Mouse (Mus musculus) testis, adult 2 months (tissue): ENCODE data around the gene Pip5k1c. TPM values are rescaled to one million over a fixed set of nuclear protein-coding genes. Genes with fewer than 3 reads are reported as not detected.

ENCODE experiments used
- H3K27ac ChIP-seq: fragments of 200-500 bp; 2 replicates; pipeline ENCODE4 v1.5.1; 2012; ENCODE audit warnings: low read depth, low read length; ENCODE audit not compliant: control insufficient read depth, insufficient read depth
- H3K27me3 ChIP-seq: fragments of 200-500 bp; 2 replicates; pipeline ENCODE4 v1.6.1; 2012; ENCODE audit warnings: mild to moderate bottlenecking, low read length, moderate library complexity; ENCODE audit not compliant: control insufficient read depth, insufficient read depth
- H3K36me3 ChIP-seq: fragments of 200-500 bp; 2 replicates; pipeline ENCODE4 v1.6.1; 2012; ENCODE audit warnings: mild to moderate bottlenecking, low read length; ENCODE audit not compliant: control insufficient read depth, insufficient read depth
- H3K4me1 ChIP-seq: fragments of 200-500 bp; 2 replicates; pipeline ENCODE4 v1.6.1; 2012; ENCODE audit warnings: low read length; ENCODE audit not compliant: control insufficient read depth, insufficient read depth
- H3K4me3 ChIP-seq: fragments of 200-500 bp; 2 replicates; pipeline ENCODE4 v1.5.1; 2012; ENCODE audit warnings: low read depth, mild to moderate bottlenecking, low read length, moderate library complexity, mixed read lengths; ENCODE audit not compliant: control insufficient read depth
- CTCF ChIP-seq: fragments of 200-500 bp; IDR thresholded peaks from 2 replicates; pipeline ENCODE4 v1.5.1; 2012; ENCODE audit warnings: low read depth, mild to moderate bottlenecking, inconsistent platforms, low read length, moderate library complexity; ENCODE audit not compliant: control insufficient read depth, insufficient read depth, insufficient replicate concordance
- POLR2A ChIP-seq: fragments of 200-500 bp; IDR thresholded peaks from 2 replicates; pipeline ENCODE4 v1.6.1; 2012; ENCODE audit warnings: low read depth, mild to moderate bottlenecking, inconsistent platforms, low read length, moderate library complexity; ENCODE audit not compliant: control insufficient read depth
- polyA plus RNA-seq: library from polyadenylated mRNA; depleted of rRNA; stranded (reverse); fragments of >200 nt; gene quantifications from 2 replicates; pipeline ENCODE4 v1.2.3, GENCODE M21; 2012

Pip5k1c gene
- polyA plus RNA-seq, 1 experiment = 10.1 TPM

GRCm38 (mm10) chr10:81285694-81286450 lies 6.9 kb upstream of the Pip5k1c start:
- peaks cover 24% of the 10 kb centered on the region for H3K4me1 ChIP-seq
- peak overlapping the region; percentile 69 for H3K4me3 ChIP-seq
- TF ChIP-seq CTCF (no peak), POLR2A (no peak)
- H3K27me3 ChIP-seq = no peaks in the 10 kb centered on the region
- no peaks in the 10 kb centered on the region for H3K36me3 ChIP-seq
- H3K27ac ChIP-seq = no peak overlapping the region

GRCm38 (mm10) chr10:81286586-81286985 lies 6.2 kb upstream of the Pip5k1c start:
- TF ChIP-seq CTCF = no peak
- TF ChIP-seq POLR2A = no peak
- H3K4me3 ChIP-seq = no peak overlapping the region
- H3K27me3 ChIP-seq = no peaks in the 10 kb centered on the region
- peaks cover 17% of the 10 kb centered on the region for H3K4me1 ChIP-seq
- no peak overlapping the region for H3K27ac ChIP-seq
- H3K36me3 ChIP-seq = no peaks in the 10 kb centered on the region

- Histone ChIP-seq H3K36me3 (no peaks in the 10 kb centered on the region), H3K27me3 (no peaks in the 10 kb centered on the region), H3K4me1 (peaks cover 20% of the 10 kb centered on the region), H3K4me3 (no peak overlapping the region), H3K27ac (no peak overlapping the region)
- TF ChIP-seq POLR2A (no peak), CTCF (peak; percentile 95)
Measured at GRCm38 (mm10) chr10:81287513-81288157, 5.1 kb upstream of the Pip5k1c start.

GRCm38 (mm10) chr10:81288601-81289000 lies 4.2 kb upstream of the Pip5k1c start:
- Histone ChIP-seq H3K4me1 (peaks cover 25% of the 10 kb centered on the region), H3K27me3 (no peaks in the 10 kb centered on the region), H3K36me3 (no peaks in the 10 kb centered on the region), H3K4me3 (no peak overlapping the region), H3K27ac (no peak overlapping the region)
- TF ChIP-seq POLR2A (no peak), CTCF (peak; percentile 51; the same call in 1 of the 2 replicates)

- Histone ChIP-seq H3K4me3 (no peak overlapping the region), H3K36me3 (no peaks in the 10 kb centered on the region), H3K4me1 (peaks cover 31% of the 10 kb centered on the region), H3K27me3 (no peaks in the 10 kb centered on the region), H3K27ac (no peak overlapping the region)
- TF ChIP-seq CTCF (peak; percentile 88), POLR2A (no peak)
Measured at GRCm38 (mm10) chr10:81289278-81289677, 3.5 kb upstream of the Pip5k1c start.

GRCm38 (mm10) chr10:81289811-81290210 lies 3.0 kb upstream of the Pip5k1c start:
- Histone ChIP-seq H3K36me3 (no peaks in the 10 kb centered on the region), H3K27ac (no peak overlapping the region), H3K4me1 (peaks cover 32% of the 10 kb centered on the region), H3K27me3 (no peaks in the 10 kb centered on the region), H3K4me3 (no peak overlapping the region)
- no peak for TF ChIP-seq POLR2A
- no peak for TF ChIP-seq CTCF

GRCm38 (mm10) chr10:81290698-81291460 lies 1.9 kb upstream of the Pip5k1c start:
- Histone ChIP-seq H3K27me3 (no peaks in the 10 kb centered on the region), H3K4me3 (no peak overlapping the region), H3K27ac (no peak overlapping the region), H3K36me3 (no peaks in the 10 kb centered on the region), H3K4me1 (peaks cover 22% of the 10 kb centered on the region)
- TF ChIP-seq POLR2A = no peak
- no peak for TF ChIP-seq CTCF
